ENCODE assay signal across 13 mouse cellular contexts in genomic region chr6:85286283-85287047, GRCm38 (mm10).
"Had no signal": no experiment of that assay in that cellular context is flagged by ENCODE, and none has a peak within 500 bp of the region (broad histone marks: within the 10 kb centered on the region; RNA-seq: fewer than 3 reads in every experiment).

No protein-coding gene starts in this region.

- DNase-seq: kidney, adult 2 months; kidney, postnatal 25 days; liver, postnatal 0 days; lung, embryonic 14.5 days; thymus, adult 2 months; thymus, postnatal 36 days had no signal

- H3K27me3 ChIP-seq: midbrain, embryonic 13.5 days had no signal

- H3K4me1 ChIP-seq: midbrain, embryonic 13.5 days had no signal

- ATAC-seq: intestine, postnatal 0 days; liver, postnatal 0 days; lung, postnatal 0 days; midbrain, embryonic 13.5 days had no signal

- H3K27ac ChIP-seq: kidney, postnatal 0 days; liver, embryonic 14.5 days; macrophage; midbrain, embryonic 13.5 days; stomach, postnatal 0 days had no signal

- H3K4me2 ChIP-seq: lung, embryonic 14.5 days; midbrain, embryonic 13.5 days had no signal

- H3K9ac ChIP-seq: liver, embryonic 14.5 days; liver, postnatal 0 days; lung, embryonic 14.5 days; midbrain, embryonic 13.5 days had no signal

- H3K4me3 ChIP-seq: midbrain, embryonic 13.5 days had no signal

- H3K36me3 ChIP-seq: midbrain, embryonic 13.5 days had no signal

- H3K9me3 ChIP-seq: midbrain, embryonic 13.5 days had no signal
